13 mouse cellular contexts compared by ENCODE assay signal in genomic region chr13:113918668-113919067, GRCm38 (mm10).
DNase-seq lines count a peak whose midpoint lies in the region; ATAC-seq and TF ChIP-seq lines count a peak whose summit lies in the region.
"Had no signal": no experiment of that assay in that cellular context is flagged by ENCODE, and none has a peak within 500 bp of the region (broad histone marks: within the 10 kb centered on the region; RNA-seq: fewer than 3 reads in every experiment).

No protein-coding gene starts in this region.

- DNase-seq in Muller cell, postnatal 12 days (ENCODE audit: inconsistent ontology term): peak; percentile 66
- peak; percentile 21 for DNase-seq in brain, embryonic 14.5 days (ENCODE audit: low read depth)
- DNase-seq in hindbrain, embryonic 10.5 days (ENCODE audit: low spot score): no peak
- DNase-seq in gastrocnemius, postnatal 10 days: no peak
- no peak for DNase-seq in kidney, adult 8-10 months
- no peak for DNase-seq in spleen, adult 18-20 months
- DNase-seq: heart, postnatal 10 days; kidney, adult 11 months; kidney, postnatal 4 days had no signal

- 72% methylated on average over 7 of the region's 7 CpGs for WGBS in hindbrain, embryonic 10.5 days
- WGBS in midbrain, embryonic 13.5 days: 43% methylated on average over 7 of the region's 7 CpGs

- peaks cover 59% of the 10 kb centered on the region for H3K4me1 ChIP-seq in hindbrain, embryonic 10.5 days (replicated peaks)
- peaks cover 46% of the 10 kb centered on the region for H3K4me1 ChIP-seq in midbrain, embryonic 13.5 days (replicated peaks)

- H3K27ac ChIP-seq in hindbrain, embryonic 10.5 days: peak overlapping the region; percentile 91
- peak overlapping the region; percentile 51 for H3K27ac ChIP-seq in midbrain, embryonic 13.5 days
- H3K27ac ChIP-seq: left cerebral cortex, adult 2 months had no signal

- 0 out of 2 replicates have a peak, but pooled peaks have one; percentile 44 for ATAC-seq in midbrain, embryonic 13.5 days
- ATAC-seq: lung, postnatal 0 days had no signal

- no peak for TF ChIP-seq CTCF in brain, embryonic 14.5 days (IDR thresholded peaks at IDR 0.05; ENCODE audit: borderline replicate concordance, extremely low read depth, insufficient read depth, insufficient read length)

- H3K27me3 ChIP-seq in hindbrain, embryonic 10.5 days (ENCODE audit: insufficient read depth, poor library complexity, severe bottlenecking): 0 out of 2 replicates have a peak, but pooled peaks cover 5% of the 10 kb centered on the region
- H3K27me3 ChIP-seq in midbrain, embryonic 13.5 days: peaks cover 5% of the 10 kb centered on the region; the same call in 1 of the 2 replicates

- no peak for TF ChIP-seq POLR2A in brain, embryonic 14.5 days (IDR thresholded peaks at IDR 0.05; ENCODE audit: borderline replicate concordance, extremely low read depth, insufficient read depth, insufficient read length, poor library complexity, severe bottlenecking)

- H3K9ac ChIP-seq in midbrain, embryonic 13.5 days (replicated peaks): no peak overlapping the region

- H3K4me2 ChIP-seq in midbrain, embryonic 13.5 days (replicated peaks): peak overlapping the region; percentile 48
- H3K4me2 ChIP-seq: liver, embryonic 11.5 days had no signal

- H3K36me3 ChIP-seq in hindbrain, embryonic 10.5 days: 0 out of 2 replicates have a peak, but pooled peaks cover 6% of the 10 kb centered on the region
- H3K36me3 ChIP-seq in midbrain, embryonic 13.5 days: 0 out of 2 replicates have a peak, but pooled peaks cover 6% of the 10 kb centered on the region

- H3K9me3 ChIP-seq in hindbrain, embryonic 10.5 days: no peaks in the 10 kb centered on the region
- no peaks in the 10 kb centered on the region for H3K9me3 ChIP-seq in midbrain, embryonic 13.5 days

- no peak overlapping the region for H3K4me3 ChIP-seq in hindbrain, embryonic 10.5 days
- no peak overlapping the region for H3K4me3 ChIP-seq in midbrain, embryonic 13.5 days (replicated peaks)

Comparison
In these comparisons a context has a peak if more than half of its experiments do, and no peak if none do; other contexts are left out.
1. DNase-seq: peak in Muller cell, postnatal 12 days (single experiment) and brain, embryonic 14.5 days (single experiment); none in hindbrain, embryonic 10.5 days (single experiment), gastrocnemius, postnatal 10 days (single experiment), kidney, adult 8-10 months (0 of 2) and spleen, adult 18-20 months (0 of 2).